Mouse (Mus musculus) limb, embryonic 10.5 days (tissue): ENCODE results near the gene Adnp. TPM values are rescaled to one million over a fixed set of nuclear protein-coding genes. Genes with fewer than 3 reads are reported as not detected.
A peak's percentile ranks its signal among the peaks of the same experiment; 100 is the strongest.

Source experiments
- DNase-seq: peaks from one replicate; pipeline ENCODE4 v3.0.0-alpha.2; 2017; ENCODE audit warnings: low spot score
- H3K27ac ChIP-seq: fragments of 300-500 bp; sonication (generic); 2 replicates; pipeline ENCODE4 v1.5.1; 2016; ENCODE audit warnings: mild to moderate bottlenecking
- H3K27me3 ChIP-seq: fragments of 300-500 bp; sonication (generic); 2 replicates; pipeline ENCODE4 v1.6.1; 2016; ENCODE audit warnings: low read depth, mild to moderate bottlenecking; ENCODE audit not compliant: poor library complexity, severe bottlenecking
- H3K36me3 ChIP-seq: fragments of 300-500 bp; sonication (generic); 2 replicates; pipeline ENCODE4 v1.6.1; 2016; ENCODE audit warnings: mild to moderate bottlenecking, moderate library complexity
- H3K4me1 ChIP-seq: fragments of 300-500 bp; sonication (generic); 2 replicates; pipeline ENCODE4 v1.6.1; 2016
- H3K4me3 ChIP-seq: fragments of 300-500 bp; sonication (generic); 2 replicates; pipeline ENCODE4 v1.5.1; 2016; ENCODE audit warnings: mild to moderate bottlenecking, moderate library complexity
- H3K9me3 ChIP-seq: fragments of 300-500 bp; sonication (generic); replicated peaks from 2 replicates; pipeline ENCODE4 v1.6.1; 2016; ENCODE audit warnings: mild to moderate bottlenecking
- WGBS: fragments of 180-500 bp; shearing (Covaris S2); methylation state at CpG from one replicate; pipeline ENCODE4 v1.1.7; 2016; 5-methylcytosine and 5-hydroxymethylcytosine counted together
- polyA plus RNA-seq: library from polyadenylated mRNA; unstranded; fragments of >200 nt; fragmentation: Nextera tagmentation; extraction: Ambion mirVana; gene quantifications from 2 replicates; pipeline ENCODE4 v1.2.1, GENCODE M21; 2016

Gene Adnp
- polyA plus RNA-seq, 1 experiment from 2014 or later, result 5.8 TPM

DNA sequence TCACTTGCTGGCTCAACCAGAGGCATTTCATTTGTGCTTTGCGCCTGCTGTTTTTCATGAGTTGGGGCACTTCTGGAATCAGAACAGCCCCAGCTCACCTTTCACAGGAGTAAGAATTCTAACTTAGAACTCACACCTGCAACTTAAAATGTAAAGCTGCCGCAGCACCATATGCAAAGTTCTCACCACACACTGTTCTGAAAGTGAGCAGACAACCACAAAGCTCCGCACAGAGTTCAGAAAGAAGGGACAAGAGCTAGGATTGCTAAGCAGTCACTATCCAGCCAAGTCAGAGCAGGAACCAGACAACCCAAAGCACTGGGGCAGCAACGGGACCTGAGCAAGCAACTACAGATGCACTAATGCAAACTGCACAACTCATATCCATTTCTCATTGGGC is 7.4 kb downstream of the Adnp start:
- no peaks in the 10 kb centered on the region for H3K9me3 ChIP-seq
- H3K4me3 ChIP-seq, result no peak overlapping the region
- H3K27me3 ChIP-seq, result no peaks in the 10 kb centered on the region
- H3K36me3 ChIP-seq, result peaks cover 95% of the 10 kb centered on the region
- H3K4me1 ChIP-seq, result peaks cover 17% of the 10 kb centered on the region
- DNase-seq, result no peak
- WGBS, result 92% methylated on average over 4 of the region's 4 CpGs
- no peak overlapping the region for H3K27ac ChIP-seq

DNA sequence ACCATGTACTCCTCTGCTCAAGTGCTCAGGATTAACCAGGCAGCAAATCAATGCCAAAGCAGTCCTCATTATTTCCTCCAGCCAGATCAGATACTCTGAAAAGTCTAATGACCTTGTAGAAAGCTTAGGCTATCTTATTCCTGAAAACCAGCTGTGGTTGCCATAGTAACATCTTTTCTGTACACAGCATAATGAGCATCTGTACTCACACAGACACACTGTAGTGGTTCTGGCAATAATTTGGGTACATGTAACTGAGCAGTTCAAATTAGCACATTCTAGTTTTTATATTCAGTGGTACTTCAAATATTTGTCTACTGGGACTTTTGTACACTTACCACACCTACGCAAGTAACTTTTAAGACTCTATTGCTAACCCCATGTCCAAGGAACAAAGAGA is 8.5 kb downstream of the Adnp start:
- 98% methylated on average over 1 of the region's 1 CpGs for WGBS

DNA sequence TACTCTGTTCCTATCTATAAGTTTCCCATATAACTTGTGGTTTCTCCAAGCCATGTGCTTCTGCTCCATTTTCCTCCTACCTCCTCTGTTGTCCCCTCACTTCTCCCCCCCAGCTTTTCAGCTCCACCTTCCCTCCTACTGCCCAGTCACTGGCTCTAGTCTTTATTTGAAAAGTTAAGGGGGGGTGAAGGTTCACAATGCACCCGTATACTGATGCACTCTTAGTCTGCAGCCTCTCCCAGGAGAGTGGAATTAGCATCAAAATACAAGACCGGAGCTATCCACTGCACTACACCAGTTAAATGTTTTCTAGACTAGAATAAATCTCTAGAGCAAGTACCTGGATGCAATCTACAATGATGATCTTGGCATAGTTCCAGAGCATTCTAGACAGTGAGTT is 11.2 kb downstream of the Adnp start:
- H3K27me3 ChIP-seq, result no peaks in the 10 kb centered on the region
- 83% methylated on average over 2 of the region's 2 CpGs for WGBS
- no peak overlapping the region for H3K4me3 ChIP-seq
- peaks cover 98% of the 10 kb centered on the region for H3K36me3 ChIP-seq
- no peaks in the 10 kb centered on the region for H3K9me3 ChIP-seq
- H3K27ac ChIP-seq, result no peak overlapping the region
- DNase-seq, result no peak
- H3K4me1 ChIP-seq, result peaks cover 13% of the 10 kb centered on the region

More for the DNA sequence above, 8.5 kb downstream of the Adnp start:
- Histone ChIP-seq H3K9me3 (no peaks in the 10 kb centered on the region), H3K27ac (no peak overlapping the region), H3K4me1 (peaks cover 14% of the 10 kb centered on the region), H3K27me3 (no peaks in the 10 kb centered on the region), H3K4me3 (no peak overlapping the region), H3K36me3 (peaks cover 95% of the 10 kb centered on the region)
- DNase-seq, result no peak

DNA sequence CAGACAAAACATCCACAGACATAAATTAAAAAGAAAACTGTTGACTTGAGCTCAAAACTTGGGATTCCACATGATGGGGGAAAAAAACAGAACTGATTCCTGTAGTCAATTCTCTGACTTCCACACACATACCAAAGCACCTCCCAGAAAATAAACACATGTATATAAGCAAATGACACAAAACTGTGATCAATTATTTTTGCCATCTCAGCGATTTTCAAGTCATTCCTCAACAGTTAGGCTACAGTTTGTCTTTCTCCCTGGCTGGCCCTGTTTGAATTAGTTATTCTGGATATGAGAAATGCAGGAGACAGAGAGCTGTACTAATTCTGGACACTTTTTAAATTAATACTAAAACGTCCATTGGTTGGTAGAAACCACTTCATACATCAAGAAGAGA is 13.2 kb downstream of the Adnp start:
- Histone ChIP-seq H3K9me3 (no peaks in the 10 kb centered on the region), H3K4me1 (peaks cover 6% of the 10 kb centered on the region; the same call in 1 of the 2 replicates), H3K36me3 (peaks cover 95% of the 10 kb centered on the region), H3K4me3 (no peak overlapping the region), H3K27ac (no peak overlapping the region), H3K27me3 (no peaks in the 10 kb centered on the region)
- no peak for DNase-seq
- WGBS, result 80% methylated on average over 2 of the region's 2 CpGs

DNA sequence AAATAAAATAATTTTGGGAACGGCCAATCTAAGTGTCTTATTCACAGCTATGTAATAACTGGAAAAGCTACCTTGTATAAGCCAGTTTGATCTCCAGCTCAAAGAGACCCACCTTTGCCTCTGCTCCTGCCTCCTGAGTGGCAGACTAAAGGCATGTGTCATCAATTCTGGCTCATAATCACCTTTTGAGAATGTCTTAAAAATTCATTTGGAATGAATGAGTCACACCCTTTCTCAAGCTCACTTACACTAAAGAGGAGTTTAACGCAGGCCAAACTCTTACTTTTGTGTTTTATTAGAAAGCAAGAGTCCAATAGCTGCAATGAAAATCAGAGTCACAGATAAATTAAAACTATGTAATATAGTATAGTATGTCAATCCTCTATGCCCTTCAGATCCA is 15.1 kb downstream of the Adnp start:
- Histone ChIP-seq H3K4me1 (peaks cover 6% of the 10 kb centered on the region; the same call in 1 of the 2 replicates), H3K27me3 (no peaks in the 10 kb centered on the region), H3K9me3 (no peaks in the 10 kb centered on the region), H3K36me3 (peaks cover 95% of the 10 kb centered on the region), H3K27ac (no peak overlapping the region), H3K4me3 (no peak overlapping the region)
- WGBS, result 95% methylated on average over 2 of the region's 2 CpGs
- no peak for DNase-seq

DNA sequence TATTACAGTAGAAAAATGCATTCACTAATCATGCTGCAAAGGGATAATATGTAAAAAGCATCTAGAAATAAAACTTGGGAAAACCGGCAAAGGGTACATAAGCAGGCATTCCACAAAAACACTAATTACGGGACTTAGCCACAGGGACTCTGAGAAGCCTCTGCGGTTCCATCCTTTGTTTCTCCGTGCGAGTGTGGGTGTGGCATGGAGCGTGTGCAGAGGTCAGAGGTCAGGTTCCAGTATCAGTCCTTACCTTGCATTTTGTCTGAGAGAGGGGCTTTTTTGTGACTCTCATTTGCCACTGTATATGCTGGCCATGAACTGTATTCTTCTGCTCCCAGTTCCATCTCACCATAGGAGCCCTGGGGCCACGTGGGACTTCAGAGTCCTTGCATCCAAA is 31.0 kb downstream of the Adnp start:
- DNase-seq, result no peak
- Histone ChIP-seq H3K9me3 (no peaks in the 10 kb centered on the region), H3K36me3 (peaks cover 48% of the 10 kb centered on the region), H3K4me3 (no peak overlapping the region), H3K27me3 (no peaks in the 10 kb centered on the region), H3K27ac (no peak overlapping the region), H3K4me1 (peaks cover 16% of the 10 kb centered on the region)
- WGBS, result 66% methylated on average over 7 of the region's 7 CpGs

DNA sequence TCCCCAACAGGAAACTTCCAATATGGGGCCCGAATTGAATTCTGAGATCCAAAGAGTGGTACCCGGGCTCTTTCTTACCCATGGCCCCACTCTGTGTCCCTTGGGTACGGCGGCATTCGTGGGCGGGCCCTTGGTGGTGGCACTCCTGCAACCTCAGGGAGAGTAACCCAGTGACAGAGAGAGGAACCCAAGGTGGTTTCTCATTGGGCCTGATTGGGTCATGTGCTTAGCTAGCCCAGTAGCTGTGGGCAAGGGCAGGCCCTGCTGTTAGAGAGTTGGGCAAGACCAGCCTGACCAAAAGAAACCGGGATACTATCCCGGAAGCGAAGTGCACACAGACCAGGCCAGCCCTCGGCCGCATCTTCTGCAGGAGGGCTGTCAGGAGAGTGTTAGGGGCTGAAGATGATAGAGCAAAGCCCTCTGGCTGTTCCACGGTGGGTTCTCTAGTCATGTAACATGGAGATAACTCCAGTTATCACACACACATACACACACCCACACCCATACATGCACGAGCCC is 36.7 kb downstream of the Adnp start:
- DNase-seq, result peak; percentile 66
- 6% methylated on average over 13 of the region's 13 CpGs for WGBS
- H3K36me3 ChIP-seq, result peaks cover 14% of the 10 kb centered on the region

DNA sequence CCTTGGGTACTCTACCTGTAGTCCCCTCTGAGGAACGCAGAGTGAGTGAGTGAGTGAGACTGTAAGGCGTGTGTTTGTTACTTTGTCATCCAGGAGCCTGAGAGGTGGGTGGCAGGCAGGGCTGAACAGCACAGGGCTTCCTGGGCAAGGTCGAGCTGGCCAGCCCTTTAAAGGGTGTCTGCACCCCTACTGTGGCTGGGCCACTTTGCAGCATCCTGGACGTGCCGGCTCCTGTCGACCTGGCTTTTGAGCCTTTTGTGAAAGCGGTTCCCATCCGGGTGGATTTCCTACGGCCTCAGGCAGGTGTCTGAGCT is 37.2 kb downstream of the Adnp start:
- Histone ChIP-seq H3K27ac (peak overlapping the region; percentile 92), H3K4me3 (peak overlapping the region; percentile 39)
- 0% methylated on average over 9 of the region's 9 CpGs for WGBS

More for the DNA sequence above, 36.7 kb downstream of the Adnp start:
- Histone ChIP-seq H3K4me3 (peak overlapping the region; percentile 39), H3K4me1 (peaks cover 67% of the 10 kb centered on the region), H3K27me3 (no peaks in the 10 kb centered on the region), H3K27ac (peak overlapping the region; percentile 92), H3K9me3 (no peaks in the 10 kb centered on the region)

DNA sequence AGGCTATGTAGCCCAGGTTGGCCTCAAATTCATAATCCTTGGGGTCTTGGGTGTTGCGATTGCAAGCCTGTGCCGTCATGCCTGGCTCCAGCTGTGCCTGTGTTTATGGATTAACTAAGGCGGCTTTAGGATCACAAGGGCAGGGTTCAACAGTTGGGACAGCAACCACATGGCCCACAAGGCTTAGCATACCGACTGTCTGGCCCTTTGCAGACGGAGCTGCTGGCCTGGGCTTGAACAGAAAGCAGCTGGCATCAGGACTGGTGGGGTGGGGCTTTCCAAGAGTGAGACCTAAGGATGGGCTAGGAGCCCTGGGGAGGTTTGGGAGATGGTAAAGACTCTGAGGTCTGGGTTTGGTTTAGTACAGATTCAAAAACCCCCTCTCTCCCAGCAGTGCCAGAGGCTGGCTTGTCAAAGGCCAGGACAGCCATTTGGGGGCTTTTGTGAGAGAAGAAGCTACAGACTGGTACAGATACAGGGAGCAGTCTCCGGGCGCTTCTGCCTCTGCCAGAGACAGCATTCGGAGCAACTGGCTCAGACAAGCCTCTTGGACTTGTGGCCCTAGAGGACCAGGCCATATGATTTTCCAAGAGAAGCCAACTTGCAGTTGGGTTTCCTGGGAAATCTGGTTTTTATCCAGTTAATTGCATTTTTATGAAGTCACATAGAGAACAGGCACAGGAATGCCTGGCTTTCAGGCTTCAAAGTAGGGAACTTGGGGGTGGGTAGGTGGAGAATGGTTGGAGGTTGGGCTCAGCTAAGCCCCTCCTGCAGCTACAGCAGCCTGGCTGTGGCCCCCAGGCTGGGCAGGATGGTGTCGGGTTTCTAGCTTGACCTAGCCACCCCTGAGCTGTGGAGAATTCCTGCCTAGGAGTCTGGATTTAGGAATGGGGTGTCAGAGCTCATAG is 37.8 kb downstream of the Adnp start:
- peak; percentile 87 for DNase-seq
- Histone ChIP-seq H3K27me3 (no peaks in the 10 kb centered on the region), H3K27ac (peak overlapping the region; percentile 92), H3K36me3 (peaks cover 5% of the 10 kb centered on the region; the same call in 1 of the 2 replicates), H3K4me3 (peak overlapping the region; percentile 39), H3K9me3 (no peaks in the 10 kb centered on the region), H3K4me1 (peaks cover 67% of the 10 kb centered on the region)
- WGBS, result 23% methylated on average over 9 of the region's 9 CpGs

More for the DNA sequence above, 37.2 kb downstream of the Adnp start:
- Histone ChIP-seq H3K4me1 (peaks cover 67% of the 10 kb centered on the region), H3K36me3 (peaks cover 10% of the 10 kb centered on the region), H3K9me3 (no peaks in the 10 kb centered on the region), H3K27me3 (no peaks in the 10 kb centered on the region)
- DNase-seq, result no peak

DNA sequence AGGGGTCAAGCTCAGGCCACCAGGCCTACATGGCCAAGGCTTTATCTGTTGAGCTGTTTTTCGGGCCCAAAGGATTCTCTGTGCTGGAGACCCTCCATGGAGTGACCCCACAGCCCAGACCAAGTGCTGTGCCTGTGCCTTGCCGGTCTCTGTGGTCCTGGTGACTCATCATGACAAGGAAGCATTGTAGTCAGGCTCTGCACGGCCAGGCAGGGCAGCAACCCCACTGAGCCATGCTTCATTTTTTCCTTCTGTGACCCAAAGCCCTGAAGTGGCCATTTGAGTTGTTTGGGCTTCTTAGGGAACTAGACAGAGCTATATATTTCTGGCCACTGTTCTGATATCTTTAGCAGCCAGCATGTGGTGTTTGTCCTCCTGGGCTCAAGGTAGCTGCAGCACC is 39.1 kb downstream of the Adnp start:
- H3K4me1 ChIP-seq, result peaks cover 67% of the 10 kb centered on the region
- no peaks in the 10 kb centered on the region for H3K36me3 ChIP-seq
- no peak for DNase-seq
- H3K4me3 ChIP-seq, result no peak overlapping the region
- H3K27ac ChIP-seq, result peak overlapping the region; percentile 92
- 58% methylated on average over 3 of the region's 3 CpGs for WGBS
- no peaks in the 10 kb centered on the region for H3K27me3 ChIP-seq
- no peaks in the 10 kb centered on the region for H3K9me3 ChIP-seq

DNA sequence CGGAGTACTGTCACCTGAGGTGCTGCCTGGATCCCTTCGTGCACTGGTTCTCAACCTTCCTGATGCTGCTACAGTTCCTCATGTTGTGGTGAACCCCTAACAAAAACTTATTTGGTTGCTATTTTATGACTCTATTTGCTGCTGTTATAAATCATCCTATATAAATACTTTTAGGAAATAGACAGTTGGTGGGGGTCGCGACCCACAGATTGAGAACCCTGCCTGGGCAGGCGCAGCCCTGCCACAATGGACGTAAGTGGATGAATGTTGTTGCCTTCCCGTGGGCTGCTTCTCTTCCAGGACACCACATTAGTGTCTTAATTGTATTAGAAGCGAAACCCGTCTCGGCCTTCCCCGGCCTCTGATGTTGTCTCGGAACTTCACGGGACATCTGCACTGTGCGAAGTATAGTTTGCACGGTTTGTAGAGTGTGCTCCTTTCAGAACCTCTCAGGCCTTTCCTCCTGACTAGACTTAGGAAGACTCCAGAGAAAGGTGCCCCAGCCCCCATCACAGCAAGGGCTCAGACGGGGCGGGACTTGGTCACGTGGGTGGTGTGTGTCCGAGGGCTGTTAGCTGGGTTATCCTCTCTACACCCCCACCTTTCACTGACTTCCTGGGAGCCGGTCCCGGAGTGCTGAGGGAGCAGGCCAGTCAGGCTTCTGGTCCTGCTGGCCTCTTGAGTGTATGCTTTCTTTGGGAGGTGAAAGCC is 40.0 kb downstream of the Adnp start:
- no peaks in the 10 kb centered on the region for H3K9me3 ChIP-seq
- no peaks in the 10 kb centered on the region for H3K36me3 ChIP-seq
- DNase-seq, result no peak
- no peak overlapping the region for H3K4me3 ChIP-seq
- peak overlapping the region; percentile 92 for H3K27ac ChIP-seq
- 47% methylated on average over 21 of the region's 21 CpGs for WGBS
- H3K4me1 ChIP-seq, result peaks cover 66% of the 10 kb centered on the region
- H3K27me3 ChIP-seq, result no peaks in the 10 kb centered on the region

DNA sequence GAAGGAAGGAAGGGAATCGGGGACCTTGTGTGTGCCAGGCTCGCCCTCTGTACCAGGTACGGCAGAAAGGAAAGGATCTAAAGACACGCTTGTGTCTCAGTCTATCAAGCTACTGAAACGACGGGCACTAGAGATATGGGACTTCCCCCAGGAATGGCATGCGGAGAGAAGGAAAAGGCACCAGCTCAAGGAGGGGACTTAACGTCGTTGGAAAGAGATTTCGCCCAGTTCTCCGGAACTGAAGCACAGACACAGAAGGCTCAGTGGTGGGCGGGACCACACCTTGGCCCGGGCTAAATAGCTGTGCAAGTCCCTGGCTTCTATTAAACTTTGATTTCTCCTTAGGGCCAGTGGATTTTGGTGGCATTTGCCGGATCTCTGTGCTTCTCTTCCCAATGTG is 44.9 kb downstream of the Adnp start:
- peak overlapping the region; percentile 89 for H3K27ac ChIP-seq
- peak overlapping the region; percentile 43 for H3K4me3 ChIP-seq
- H3K27me3 ChIP-seq, result peaks cover 10% of the 10 kb centered on the region; the same call in 1 of the 2 replicates
- no peaks in the 10 kb centered on the region for H3K9me3 ChIP-seq
- WGBS, result 13% methylated on average over 14 of the region's 14 CpGs
- H3K36me3 ChIP-seq, result no peaks in the 10 kb centered on the region
- DNase-seq, result no peak
- H3K4me1 ChIP-seq, result peaks cover 56% of the 10 kb centered on the region

DNA sequence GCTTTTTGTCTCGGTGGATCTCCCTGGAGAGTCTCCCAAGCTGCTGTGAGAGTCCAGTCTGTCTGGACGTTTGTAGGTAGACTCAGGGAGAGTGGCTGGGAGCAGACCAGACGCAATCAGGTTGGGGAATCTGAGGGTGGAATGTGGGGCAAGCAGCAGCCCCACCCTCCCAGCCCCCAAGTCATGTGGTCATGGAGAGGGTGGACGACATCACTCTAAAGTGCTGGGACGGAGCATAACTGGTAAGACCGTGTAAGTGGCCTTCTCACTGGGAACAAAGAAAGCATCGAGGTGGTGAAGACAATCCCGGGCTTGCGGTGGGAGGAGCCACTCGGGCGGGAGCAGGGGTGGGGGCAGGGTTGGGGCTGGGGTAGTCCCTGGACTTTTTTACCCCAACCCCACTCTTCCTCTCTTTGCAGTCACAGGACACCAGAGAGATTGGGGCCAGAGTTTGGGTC is 45.4 kb downstream of the Adnp start:
- peak; percentile 68 for DNase-seq
- Histone ChIP-seq H3K27ac (peak overlapping the region; percentile 89), H3K27me3 (peaks cover 10% of the 10 kb centered on the region; the same call in 1 of the 2 replicates), H3K4me3 (peak overlapping the region; percentile 43), H3K4me1 (peaks cover 51% of the 10 kb centered on the region), H3K9me3 (no peaks in the 10 kb centered on the region), H3K36me3 (no peaks in the 10 kb centered on the region)
- 6% methylated on average over 11 of the region's 11 CpGs for WGBS
